ENCODE assay signal across 8 mouse cellular contexts in the genomic region with DNA sequence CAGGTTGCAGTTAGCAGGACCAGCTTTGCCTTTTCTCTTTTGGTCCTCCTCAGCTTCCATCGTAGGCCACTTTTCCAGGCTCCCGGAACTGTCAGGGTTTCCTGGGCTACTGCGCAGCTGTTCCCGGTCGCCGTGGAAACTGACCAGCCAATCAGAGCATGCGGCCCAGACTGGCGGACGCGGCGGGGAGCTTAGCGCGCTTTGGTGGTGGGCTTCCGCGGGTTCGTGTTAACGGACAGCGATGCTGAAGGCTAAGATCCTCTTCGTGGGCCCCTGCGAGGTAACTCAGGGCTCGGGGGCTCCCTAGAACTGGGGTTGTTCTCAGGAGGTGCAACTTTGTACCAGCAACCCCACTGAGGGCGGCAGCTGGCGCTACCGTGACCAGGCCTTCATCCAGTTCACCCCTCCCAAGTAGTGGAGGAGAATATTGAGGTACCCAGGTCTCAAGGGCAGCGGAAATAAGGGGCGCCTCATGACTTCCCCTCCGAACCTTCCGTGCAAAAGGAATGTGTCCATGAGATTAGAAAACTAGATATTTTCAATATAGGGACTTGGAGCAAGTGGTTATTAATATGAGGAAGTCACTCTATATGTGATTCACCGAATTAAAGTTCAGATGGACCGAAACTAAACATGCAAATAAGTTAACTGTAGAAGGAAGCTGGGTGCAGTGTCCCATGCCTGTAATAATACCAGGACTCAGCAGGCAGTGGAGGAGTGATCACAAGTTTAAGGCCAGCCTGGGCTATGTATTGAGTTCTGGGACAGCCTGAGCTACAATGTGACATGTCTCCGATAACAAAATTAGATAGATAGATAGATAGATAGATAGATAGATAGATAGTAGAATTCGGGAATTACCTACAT. TPM values are rescaled to one million over a fixed set of nuclear protein-coding genes. Genes with fewer than 3 reads are reported as not detected.
DNase-seq lines count a peak whose midpoint lies in the region; ATAC-seq and TF ChIP-seq lines count a peak whose summit lies in the region.

A gene (plus strand): TSS at position 160 of the 867 bp plus-strand sequence.

- TF ChIP-seq POLR2A in brain, embryonic 14.5 days (IDR thresholded peaks at IDR 0.05; ENCODE audit: borderline replicate concordance, extremely low read depth, insufficient read depth, insufficient read length, poor library complexity, severe bottlenecking), result no peak

- peak within 1 kb of the TSS; percentile 56 for H3K9ac ChIP-seq in forebrain, embryonic 11.5 days (ENCODE audit: low read length)
- H3K9ac ChIP-seq in heart, embryonic 16.5 days (ENCODE audit: low read length), result peak within 1 kb of the TSS; percentile 81
- H3K9ac ChIP-seq in liver, embryonic 15.5 days, result peak within 1 kb of the TSS; percentile 1; the same call in 1 of the 2 replicates
- H3K9ac ChIP-seq in neural tube, embryonic 12.5 days, result peak within 1 kb of the TSS; percentile 57

- H3K4me3 ChIP-seq in forebrain, embryonic 11.5 days (ENCODE audit: low read depth, low read length), result peak within 1 kb of the TSS; percentile 58
- H3K4me3 ChIP-seq in heart, embryonic 16.5 days (ENCODE audit: low read length), result peak within 1 kb of the TSS; percentile 87
- peak within 1 kb of the TSS; percentile 58 for H3K4me3 ChIP-seq in liver, embryonic 15.5 days (replicated peaks)
- peak within 1 kb of the TSS; percentile 71 for H3K4me3 ChIP-seq in neural tube, embryonic 12.5 days

- peak; percentile 95 for ATAC-seq in forebrain, embryonic 11.5 days (replicated peaks; ENCODE audit: low FRiP score)
- peak; percentile 93 for ATAC-seq in heart, embryonic 16.5 days (replicated peaks; ENCODE audit: extremely low read depth, insufficient read depth, low FRiP score)
- peak; percentile 72 for ATAC-seq in liver, embryonic 15.5 days (ENCODE audit: insufficient read depth)
- ATAC-seq in neural tube, embryonic 12.5 days (ENCODE audit: low FRiP score, low read depth), result peak; percentile 94

- peak within 1 kb of the TSS; percentile 45 for H3K4me2 ChIP-seq in forebrain, embryonic 11.5 days (ENCODE audit: low read depth, low read length, severe bottlenecking)
- peak within 1 kb of the TSS; percentile 70 for H3K4me2 ChIP-seq in heart, embryonic 16.5 days (ENCODE audit: low read depth, low read length)
- peak within 1 kb of the TSS; percentile 66 for H3K4me2 ChIP-seq in liver, embryonic 15.5 days
- peak within 1 kb of the TSS; percentile 67 for H3K4me2 ChIP-seq in neural tube, embryonic 12.5 days (replicated peaks)

- no peaks in the 10 kb centered on the region for H3K9me3 ChIP-seq in forebrain, embryonic 11.5 days (ENCODE audit: control insufficient read depth, low read length)
- 0 out of 2 replicates have a peak, but pooled peaks cover 2% of the 10 kb centered on the region for H3K9me3 ChIP-seq in heart, embryonic 16.5 days (replicated peaks; ENCODE audit: control insufficient read depth, low read length)
- no peaks in the 10 kb centered on the region for H3K9me3 ChIP-seq in liver, embryonic 15.5 days (replicated peaks)
- H3K9me3 ChIP-seq in neural tube, embryonic 12.5 days, result no peaks in the 10 kb centered on the region

- no peaks in the 10 kb centered on the region for H3K27me3 ChIP-seq in forebrain, embryonic 11.5 days (ENCODE audit: control insufficient read depth, insufficient read depth, low read length)
- H3K27me3 ChIP-seq in heart, embryonic 16.5 days (ENCODE audit: control insufficient read depth, insufficient read depth, low read length), result no peaks in the 10 kb centered on the region
- H3K27me3 ChIP-seq in liver, embryonic 15.5 days, result no peaks in the 10 kb centered on the region
- no peaks in the 10 kb centered on the region for H3K27me3 ChIP-seq in neural tube, embryonic 12.5 days (replicated peaks)

- 10% methylated on average over 32 of the region's 32 CpGs for WGBS in forebrain, embryonic 11.5 days
- 7% methylated on average over 32 of the region's 32 CpGs for WGBS in heart, embryonic 16.5 days
- WGBS in liver, embryonic 15.5 days (ENCODE audit: insufficient replicate concordance), result 6% methylated on average over 32 of the region's 32 CpGs
- 9% methylated on average over 32 of the region's 32 CpGs for WGBS in neural tube, embryonic 12.5 days

- no peak within 1 kb of the TSS for H3K27ac ChIP-seq in forebrain, embryonic 11.5 days (ENCODE audit: low read depth, low read length)
- H3K27ac ChIP-seq in heart, embryonic 16.5 days (ENCODE audit: low read length), result no peak within 1 kb of the TSS
- no peak within 1 kb of the TSS for H3K27ac ChIP-seq in liver, embryonic 15.5 days (replicated peaks)
- no peak within 1 kb of the TSS for H3K27ac ChIP-seq in neural tube, embryonic 12.5 days

- TF ChIP-seq CTCF in brain, embryonic 14.5 days (IDR thresholded peaks at IDR 0.05; ENCODE audit: borderline replicate concordance, extremely low read depth, insufficient read depth, insufficient read length), result no peak

- peak; percentile 81 for DNase-seq in CD4-positive helper T cell, adult 2 months (ENCODE audit: low read depth, low spot score)
- peak; percentile 98 for DNase-seq in brain, embryonic 14.5 days (ENCODE audit: low read depth)
- DNase-seq in forebrain, embryonic 11.5 days (ENCODE audit: low spot score), result peak; percentile 94
- DNase-seq in kidney, postnatal 36 days, result peak; percentile 95 to 97
- peak; percentile 94 for DNase-seq in telencephalon, adult 2 months (ENCODE audit: low read depth, low spot score)

- H3K36me3 ChIP-seq in forebrain, embryonic 11.5 days (ENCODE audit: control insufficient read depth, insufficient read depth, low read length), result no peaks in the 10 kb centered on the region; the same call in none of the 2 replicates
- H3K36me3 ChIP-seq in heart, embryonic 16.5 days (ENCODE audit: control insufficient read depth, insufficient read depth), result peaks cover 4% of the 10 kb centered on the region; the same call in 1 of the 2 replicates
- H3K36me3 ChIP-seq in liver, embryonic 15.5 days (replicated peaks), result no peaks in the 10 kb centered on the region
- peaks cover 24% of the 10 kb centered on the region for H3K36me3 ChIP-seq in neural tube, embryonic 12.5 days

- H3K4me1 ChIP-seq in forebrain, embryonic 11.5 days (replicated peaks; ENCODE audit: control insufficient read depth, insufficient read depth, low read length), result no peaks in the 10 kb centered on the region; the same call in 1 of the 2 replicates
- H3K4me1 ChIP-seq in heart, embryonic 16.5 days (ENCODE audit: control insufficient read depth, insufficient read depth, low read length), result peaks cover 8% of the 10 kb centered on the region
- peaks cover 12% of the 10 kb centered on the region; the same call in 1 of the 2 replicates for H3K4me1 ChIP-seq in liver, embryonic 15.5 days (replicated peaks)
- H3K4me1 ChIP-seq in neural tube, embryonic 12.5 days, result peaks cover 17% of the 10 kb centered on the region

RNA-seq across cellular contexts. Expression of the gene that starts here (rescaled TPM):
- polyA plus RNA-seq in brain, embryonic 14.5 days (2012; rRNA removed), result 56.2 and 58.2 TPM in 2 replicates
- 105 and 112 TPM in 2 replicates for polyA plus RNA-seq in forebrain, embryonic 11.5 days (2014; fragmentation: Nextera tagmentation; extraction: Ambion mirVana)
- 35.9 and 41.4 TPM in 2 replicates for polyA plus RNA-seq in heart, embryonic 16.5 days (2015; fragmentation: Nextera tagmentation; extraction: Ambion mirVana)
- 7.5 and 9.0 TPM in 2 replicates for polyA plus RNA-seq in liver, embryonic 15.5 days (2015; fragmentation: Nextera tagmentation; extraction: Ambion mirVana)
- polyA plus RNA-seq in neural tube, embryonic 12.5 days (2016; fragmentation: Nextera tagmentation; extraction: Ambion mirVana), result 98.2 and 106 TPM in 2 replicates

Comparison
In these comparisons a context has a peak if more than half of its experiments do, and no peak if none do; other contexts are left out.
1. H3K9ac ChIP-seq: peak in every context shown above with its lines; median percentile 81 in heart, embryonic 16.5 days; 57 in neural tube, embryonic 12.5 days; 56 in forebrain, embryonic 11.5 days; 1 in liver, embryonic 15.5 days.